Mouse (Mus musculus): Measurements from ENCODE around the gene Aldh1a2. TPM values are rescaled to one million over a fixed set of nuclear protein-coding genes. Genes with fewer than 3 reads are reported as not detected.

Gene Aldh1a2
- polyA plus RNA-seq, 1 experiment from 2014 or later = 8.6 TPM

DNA sequence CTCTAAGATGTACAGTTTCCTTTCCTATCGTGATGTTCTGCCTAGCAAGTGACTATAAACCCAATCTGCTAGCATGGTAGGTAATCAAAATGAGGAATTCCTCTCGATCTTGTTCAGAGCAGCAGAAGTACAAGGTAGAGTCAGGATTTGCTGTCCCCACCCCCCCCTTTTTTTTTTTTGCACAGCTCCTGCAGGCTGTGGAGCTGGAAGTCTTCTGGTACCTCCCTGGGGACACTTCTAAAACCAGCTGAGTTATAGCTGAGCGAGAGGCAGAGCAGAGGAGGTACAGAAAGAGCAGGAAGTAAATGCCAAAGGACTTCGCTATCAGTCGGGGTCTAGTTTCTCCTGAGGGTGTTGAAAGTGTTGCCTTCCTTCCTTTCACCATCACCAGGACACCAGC, 124.5 kb downstream of the Aldh1a2 start:
- Histone ChIP-seq H3K27ac (no peak overlapping the region), H3K4me2 (replicated peaks) (no peak overlapping the region), H3K9ac (replicated peaks) (no peak overlapping the region), H3K27me3 (no peaks in the 10 kb centered on the region), H3K9me3 (no peaks in the 10 kb centered on the region), H3K4me3 (replicated peaks) (no peak overlapping the region), H3K4me1 (replicated peaks) (no peaks in the 10 kb centered on the region), H3K36me3 (no peaks in the 10 kb centered on the region)
- ATAC-seq = no peak
- 79% methylated on average over 5 of the region's 5 CpGs for WGBS

Other genes starting within 250 kb of the Aldh1a2 start
- 0.43 and 0.58 TPM in 2 replicates for gene Aqp9, start 47.1 kb upstream of the Aldh1a2 start, polyA plus RNA-seq (2015; fragmentation: Nextera tagmentation; extraction: Ambion mirVana)

All from midbrain, embryonic 13.5 days (tissue).